Mouse (Mus musculus): ENCODE measurements around the gene Nfkbil1.
A peak's percentile ranks its signal among the peaks of the same experiment; 100 is the strongest.

Gene Nfkbil1

GRCm38 (mm10) chr17:35234090-35234489 is 1.5 kb downstream of the Nfkbil1 start:
- peak; percentile 18 for DNase-seq

GRCm38 (mm10) chr17:35233114-35233980 is 2.2 kb downstream of the Nfkbil1 start, which contains the start of gene Atp6v1g2:
Gene Atp6v1g2, plus strand, starts transcription at chr17:35233660.
- peak; percentile 41 for DNase-seq

GRCm38 (mm10) chr17:35232659-35233058 is 2.9 kb downstream of the Nfkbil1 start:
- DNase-seq, result peak; percentile 57

GRCm38 (mm10) chr17:35232043-35232442 is 3.5 kb downstream of the Nfkbil1 start:
- DNase-seq, result peak; percentile 94

GRCm38 (mm10) chr17:35231022-35231421 is 4.6 kb downstream of the Nfkbil1 start:
- peak; percentile 16 for DNase-seq

- peak; percentile 56 for DNase-seq
These were observed 9.0 kb downstream of the Nfkbil1 start for GRCm38 (mm10) chr17:35226561-35227046.

- no peak for DNase-seq
These were observed 10.1 kb downstream of the Nfkbil1 start for GRCm38 (mm10) chr17:35225456-35225855.

GRCm38 (mm10) chr17:35224641-35225040 is 11.0 kb downstream of the Nfkbil1 start:
- DNase-seq, result peak; percentile 20

GRCm38 (mm10) chr17:35222299-35222698 is 13.3 kb downstream of the Nfkbil1 start:
- peak; percentile 75 for DNase-seq

- DNase-seq, result peak; percentile 38
These were observed 15.2 kb downstream of the Nfkbil1 start, which contains the start of gene Gm16181 for GRCm38 (mm10) chr17:35220156-35220952. Gene Gm16181, plus strand, starts transcription at chr17:35220834.

GRCm38 (mm10) chr17:35219601-35220041 is 16.0 kb downstream of the Nfkbil1 start:
- DNase-seq, result peak; percentile 75

GRCm38 (mm10) chr17:35218516-35219193 is 16.9 kb downstream of the Nfkbil1 start:
- DNase-seq, result peak; percentile 58

- no peak for DNase-seq
These were observed 22.5 kb downstream of the Nfkbil1 start for GRCm38 (mm10) chr17:35213071-35213470.

GRCm38 (mm10) chr17:35210593-35210992 is 25.0 kb downstream of the Nfkbil1 start:
- no peak for DNase-seq

GRCm38 (mm10) chr17:35209785-35210535 is 25.6 kb downstream of the Nfkbil1 start:
- peak; percentile 48 for DNase-seq

GRCm38 (mm10) chr17:35205380-35205769 is 30.2 kb downstream of the Nfkbil1 start:
- DNase-seq, result no peak

GRCm38 (mm10) chr17:35204494-35205379 is 30.9 kb downstream of the Nfkbil1 start, which contains the start of gene Lta:
Gene Lta, minus strand, starts transcription at chr17:35205351.
- DNase-seq, result peak; percentile 79

GRCm38 (mm10) chr17:35202442-35202841 is 33.1 kb downstream of the Nfkbil1 start:
- DNase-seq, result peak; percentile 18

GRCm38 (mm10) chr17:35201787-35202186 is 33.8 kb downstream of the Nfkbil1 start, which contains the start of gene Tnf:
Gene Tnf, minus strand, starts transcription at chr17:35202007.
- peak; percentile 75 for DNase-seq

- DNase-seq, result peak; percentile 46
These were observed 34.5 kb downstream of the Nfkbil1 start for GRCm38 (mm10) chr17:35201128-35201527.

- DNase-seq, result peak; percentile 77
These were observed 35.2 kb downstream of the Nfkbil1 start for GRCm38 (mm10) chr17:35200398-35200797.

Data from thymus, postnatal 4 days (tissue).